Mouse (Mus musculus) MEL (cell line): Measurements from ENCODE around the gene Slc24a4. TPM values are rescaled to one million over a fixed set of nuclear protein-coding genes. Genes with fewer than 3 reads are reported as not detected.

ENCODE experiments used
- DNase-seq: peaks from one replicate; pipeline ENCODE4 v3.0.0; 2011; ENCODE audit warnings: low read depth, low spot score
- H3K27ac ChIP-seq: 2 replicates; pipeline ENCODE4 v1.5.1; 2012; ENCODE audit warnings: low read depth, mild to moderate bottlenecking, control low read depth, low read length, moderate library complexity; ENCODE audit not compliant: control insufficient read depth
- H3K27me3 ChIP-seq, 2 experiments: fragments of 150-350 bp in 1 of 2; sonication (generic) in 1 of 2; 2 replicates each; pipeline ENCODE4 v1.6.1; 2012; ENCODE audit warnings: low read length in 2 of 2, mild to moderate bottlenecking in 2 of 2, improper control_type of control experiment in 1 of 2, moderate library complexity in 1 of 2; ENCODE audit not compliant: insufficient read depth in 2 of 2, control insufficient read depth in 1 of 2
- H3K36me3 ChIP-seq, 2 experiments: 2 replicates each; pipeline ENCODE4 v1.6.1; 2012 to 2014; ENCODE audit warnings: low read length in 2 of 2, improper control_type of control experiment in 1 of 2, inconsistent platforms in 1 of 2, mild to moderate bottlenecking in 1 of 2; ENCODE audit not compliant: insufficient read depth in 2 of 2, control insufficient read depth in 1 of 2
- H3K4me1 ChIP-seq, 2 experiments: fragments of 150-350 bp in 1 of 2; sonication (generic) in 1 of 2; 2 replicates each; pipeline ENCODE4 v1.6.1; 2012; ENCODE audit warnings: low read length in 2 of 2, improper control_type of control experiment in 1 of 2, mild to moderate bottlenecking in 1 of 2; ENCODE audit not compliant: insufficient read depth in 2 of 2, control insufficient read depth in 1 of 2
- H3K4me3 ChIP-seq, 2 experiments: fragments of 150-350 bp in 1 of 2; sonication (generic) in 1 of 2; 2 replicates each; pipeline ENCODE4 v1.5.1; 2012; ENCODE audit warnings: low read depth in 2 of 2, low read length in 2 of 2, mild to moderate bottlenecking in 2 of 2, moderate library complexity in 2 of 2, control low read depth in 1 of 2, improper control_type of control experiment in 1 of 2; ENCODE audit not compliant: control insufficient read depth in 1 of 2, insufficient read depth in 1 of 2
- H3K79me2 ChIP-seq: 2 replicates; pipeline ENCODE4 v1.6.1; 2012; ENCODE audit warnings: mild to moderate bottlenecking, low read length, moderate library complexity; ENCODE audit not compliant: control insufficient read depth, poor library complexity, insufficient read depth
- H3K9ac ChIP-seq: 2 replicates; pipeline ENCODE4 v1.6.1; 2012; ENCODE audit warnings: low read depth, mild to moderate bottlenecking, control low read depth, low read length, moderate library complexity; ENCODE audit not compliant: control insufficient read depth, poor library complexity, severe bottlenecking
- H3K9me3 ChIP-seq: fragments of 150-350 bp; sonication (generic); replicated peaks from 2 replicates; pipeline ENCODE4 v1.6.1; 2012; ENCODE audit warnings: mild to moderate bottlenecking, low read length, improper control_type of control experiment, moderate library complexity; ENCODE audit not compliant: insufficient read depth
- CHD1 ChIP-seq: IDR thresholded peaks from 2 replicates; pipeline ENCODE4 v1.6.1; 2012; ENCODE audit warnings: low read depth, mild to moderate bottlenecking, inconsistent platforms, low read length, improper control_type of control experiment
- CHD2 ChIP-seq: IDR thresholded peaks from 2 replicates; pipeline ENCODE4 v1.6.1; 2011; ENCODE audit warnings: low read length, improper control_type of control experiment
- CTCF ChIP-seq, 3 experiments: IDR thresholded peaks in 2 of 3; conservative IDR thresholded peaks in 1 of 3; 2 replicates each; pipeline ENCODE4 v1.5.1; 2011 to 2012; ENCODE audit warnings: low read length in 3 of 3, low read depth in 2 of 3, mild to moderate bottlenecking in 2 of 3, improper control_type of control experiment in 1 of 3, inconsistent platforms in 1 of 3, mixed read lengths in 1 of 3, moderate library complexity in 1 of 3; ENCODE audit not compliant: control insufficient read depth in 1 of 3, insufficient read depth in 1 of 3, poor library complexity in 1 of 3, severe bottlenecking in 1 of 3
- E2F4 ChIP-seq: IDR thresholded peaks from 2 replicates; pipeline ENCODE4 v1.6.1; 2011; ENCODE audit warnings: low read depth, low read length, improper control_type of control experiment, borderline replicate concordance
- ELF1 ChIP-seq: IDR thresholded peaks from 2 replicates; pipeline ENCODE4 v1.6.1; 2014; ENCODE audit warnings: low read depth, mild to moderate bottlenecking, inconsistent platforms, low read length, improper control_type of control experiment, moderate library complexity
- ETS1 ChIP-seq: IDR thresholded peaks from 2 replicates; pipeline ENCODE4 v1.6.1; 2012; ENCODE audit warnings: low read depth, mild to moderate bottlenecking, inconsistent platforms, low read length, improper control_type of control experiment, moderate library complexity
- GABPA ChIP-seq: IDR thresholded peaks from 2 replicates; pipeline ENCODE4 v1.6.1; 2012; ENCODE audit warnings: low read depth, mild to moderate bottlenecking, inconsistent platforms, low read length, improper control_type of control experiment, moderate library complexity
- GATA1 ChIP-seq: IDR thresholded peaks from 2 replicates; pipeline ENCODE4 v1.6.1; 2011; ENCODE audit warnings: low read depth, low read length, improper control_type of control experiment
- KAT2A ChIP-seq: conservative IDR thresholded peaks from 2 replicates; pipeline ENCODE4 v1.6.1; 2012; ENCODE audit warnings: low read depth, low read length, improper control_type of control experiment, inconsistent platforms
- MAX ChIP-seq: IDR thresholded peaks from 2 replicates; pipeline ENCODE4 v1.6.1; 2011; ENCODE audit warnings: low read length, improper control_type of control experiment
- MYB ChIP-seq: IDR thresholded peaks from 2 replicates; pipeline ENCODE4 v1.6.1; 2011; ENCODE audit warnings: mild to moderate bottlenecking, low read depth, low read length, improper control_type of control experiment
- MYC ChIP-seq: IDR thresholded peaks from 2 replicates; pipeline ENCODE4 v1.6.1; 2011; ENCODE audit warnings: low read depth, mild to moderate bottlenecking, low read length, improper control_type of control experiment, moderate library complexity
- POLR2A ChIP-seq, 2 experiments: IDR thresholded peaks; 2 replicates each; pipeline ENCODE4 v1.6.1; 2011 to 2012; ENCODE audit warnings: low read length in 2 of 2, mild to moderate bottlenecking in 2 of 2, control low read depth in 1 of 2, improper control_type of control experiment in 1 of 2, low read depth in 1 of 2, moderate library complexity in 1 of 2; ENCODE audit not compliant: control insufficient read depth in 1 of 2, insufficient read depth in 1 of 2, poor library complexity in 1 of 2
- POLR2AphosphoS2 ChIP-seq: IDR thresholded peaks from 2 replicates; pipeline ENCODE4 v1.6.1; 2011; ENCODE audit warnings: low read length, improper control_type of control experiment
- POLR2AphosphoS5 ChIP-seq: IDR thresholded peaks from 2 replicates; pipeline ENCODE4 v1.6.1; 2012; ENCODE audit warnings: low read depth, borderline replicate concordance, mild to moderate bottlenecking, inconsistent platforms, low read length, moderate library complexity, mixed read lengths
- RCOR1 ChIP-seq: IDR thresholded peaks from 2 replicates; pipeline ENCODE4 v1.6.1; 2012; ENCODE audit warnings: low read depth, mild to moderate bottlenecking, inconsistent platforms, low read length, improper control_type of control experiment
- TAL1 ChIP-seq: IDR thresholded peaks from 2 replicates; pipeline ENCODE4 v1.6.1; 2012; ENCODE audit warnings: mild to moderate bottlenecking, inconsistent platforms, low read length, moderate library complexity, mixed read lengths
- TBP ChIP-seq: IDR thresholded peaks from 2 replicates; pipeline ENCODE4 v1.8.0; 2011; ENCODE audit warnings: low read depth, low read length, improper control_type of control experiment
- TCF12 ChIP-seq: IDR thresholded peaks from 2 replicates; pipeline ENCODE4 v1.6.1; 2014; ENCODE audit warnings: low read depth, mild to moderate bottlenecking, inconsistent platforms, low read length, improper control_type of control experiment, moderate library complexity
- UBTF ChIP-seq: IDR thresholded peaks from 2 replicates; pipeline ENCODE4 v1.6.1; 2012; ENCODE audit warnings: low read depth, mild to moderate bottlenecking, inconsistent platforms, low read length, improper control_type of control experiment, moderate library complexity, borderline replicate concordance; ENCODE audit not compliant: insufficient read depth
- ZC3H11A ChIP-seq: IDR thresholded peaks from 2 replicates; pipeline ENCODE4 v1.6.1; 2012; ENCODE audit warnings: low read depth, mild to moderate bottlenecking, inconsistent platforms, low read length, improper control_type of control experiment
- ZMIZ1 ChIP-seq: IDR thresholded peaks from 2 replicates; pipeline ENCODE4 v1.6.1; 2012; ENCODE audit warnings: low read depth, mild to moderate bottlenecking, inconsistent platforms, low read length, improper control_type of control experiment, moderate library complexity
- ZNF384 ChIP-seq: IDR thresholded peaks from 2 replicates; pipeline ENCODE4 v1.6.1; 2012; ENCODE audit warnings: low read depth, mild to moderate bottlenecking, inconsistent platforms, low read length, improper control_type of control experiment
- polyA plus RNA-seq, 2 experiments: library from polyadenylated mRNA; stranded (reverse) in 1 of 2; unstranded in 1 of 2; fragments of >175 nt in 1 of 2; fragments of >200 nt in 1 of 2; gene quantifications; 2 replicates each; pipeline versions ENCODE4 v1.2.1 to v1.2.4; 2012; ENCODE audit warnings: low replicate concordance in 2 of 2, low read depth in 1 of 2; ENCODE audit not compliant: insufficient read length in 2 of 2, insufficient read depth in 1 of 2, missing spikeins in 1 of 2
- total RNA-seq: library from RNA; depleted of rRNA; stranded (reverse); fragments of 300-350 nt; gene quantifications from 2 replicates; pipeline ENCODE4 v1.2.3, GENCODE M21; 2012

Slc24a4 gene
- total and polyA plus RNA-seq, 3 experiments = not detected

DNA sequence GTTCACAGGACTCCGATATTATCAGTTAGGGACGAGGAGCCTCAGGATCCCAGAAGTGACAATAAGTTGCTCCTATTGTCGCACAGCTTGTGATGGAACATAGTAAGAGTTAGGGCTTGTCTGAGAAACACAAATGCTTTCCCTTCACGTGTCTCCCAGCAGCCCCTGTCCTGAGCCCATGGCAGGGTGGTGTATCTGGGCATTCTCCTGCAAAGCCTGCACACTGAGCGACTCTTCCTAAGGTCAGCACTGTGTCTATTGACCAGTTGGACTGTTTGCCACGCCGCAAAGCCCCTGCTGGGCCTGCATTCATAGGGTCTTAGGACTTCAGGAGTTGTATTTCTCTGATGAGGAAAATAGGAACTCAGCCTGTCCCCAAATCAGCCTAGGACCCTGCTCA is 15.6 kb upstream of the Slc24a4 start:
- peaks cover 0 to 2% of the 10 kb centered on the region in 2 experiments; a peak in 1 of 4 replicates for H3K27me3 ChIP-seq
- no peaks in the 10 kb centered on the region for H3K79me2 ChIP-seq
- no peaks in the 10 kb centered on the region for H3K4me1 ChIP-seq
- H3K9me3 ChIP-seq = no peaks in the 10 kb centered on the region
- TF ChIP-seq KAT2A (no peak), E2F4 (no peak), TAL1 (no peak), ZC3H11A (no peak), MYC (no peak)
- no peak overlapping the region for H3K27ac ChIP-seq
- no peaks in the 10 kb centered on the region for H3K36me3 ChIP-seq
- H3K9ac ChIP-seq = no peak overlapping the region
- H3K4me3 ChIP-seq = no peak overlapping the region
- DNase-seq = no peak

DNA sequence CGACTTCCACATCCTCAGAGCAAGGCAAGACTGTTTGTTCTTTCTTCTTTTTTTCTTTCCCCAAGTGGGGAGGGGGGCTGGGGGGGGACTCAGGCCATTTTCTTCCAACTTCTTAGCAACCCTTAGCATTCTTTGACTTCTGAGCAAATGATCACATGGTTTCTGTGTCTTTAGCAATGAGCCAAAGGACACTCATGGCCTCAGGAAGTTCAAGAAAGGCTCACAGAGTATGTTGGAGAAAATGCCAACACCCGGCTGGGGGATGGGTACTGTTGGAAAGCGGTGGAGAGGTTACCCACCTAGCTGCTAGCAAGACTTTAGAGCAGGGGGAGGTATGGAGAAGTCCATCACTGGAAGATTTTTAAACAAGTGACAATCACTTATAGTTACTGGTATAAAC is 15.1 kb upstream of the Slc24a4 start:
- H3K27ac ChIP-seq = no peak overlapping the region
- H3K36me3 ChIP-seq = no peaks in the 10 kb centered on the region; a peak in 1 of 4 replicates
- TF ChIP-seq MYC = no peak
- TF ChIP-seq POLR2AphosphoS2 = no peak
- TF ChIP-seq TBP = no peak
- TF ChIP-seq ZMIZ1 = no peak
- no peak for TF ChIP-seq GABPA
- TF ChIP-seq KAT2A = no peak
- no peak for TF ChIP-seq MAX
- no peak for TF ChIP-seq ELF1
- no peak for TF ChIP-seq E2F4
- TF ChIP-seq CHD2 = no peak
- no peak for TF ChIP-seq POLR2A (IDR thresholded peaks at IDR 0.05; ENCODE audit: control insufficient read depth in 1 of 2, insufficient read depth in 1 of 2, low read depth in 1 of 2, low read length in 2 of 2, poor library complexity in 1 of 2)
- no peak for TF ChIP-seq TAL1
- TF ChIP-seq ETS1 = no peak
- no peak for TF ChIP-seq POLR2AphosphoS5
- TF ChIP-seq, all 39 proteins: peak for 0
- Histone ChIP-seq H3K9me3 (no peaks in the 10 kb centered on the region), H3K79me2 (no peaks in the 10 kb centered on the region), H3K4me3 (no peak overlapping the region), H3K4me1 (peaks cover 0 to 4% of the 10 kb centered on the region in 2 experiments; a peak in 2 of 4 replicates), H3K27me3 (peaks cover 0 to 2% of the 10 kb centered on the region in 2 experiments; a peak in 1 of 4 replicates), H3K9ac (no peak overlapping the region)
- DNase-seq = no peak

DNA sequence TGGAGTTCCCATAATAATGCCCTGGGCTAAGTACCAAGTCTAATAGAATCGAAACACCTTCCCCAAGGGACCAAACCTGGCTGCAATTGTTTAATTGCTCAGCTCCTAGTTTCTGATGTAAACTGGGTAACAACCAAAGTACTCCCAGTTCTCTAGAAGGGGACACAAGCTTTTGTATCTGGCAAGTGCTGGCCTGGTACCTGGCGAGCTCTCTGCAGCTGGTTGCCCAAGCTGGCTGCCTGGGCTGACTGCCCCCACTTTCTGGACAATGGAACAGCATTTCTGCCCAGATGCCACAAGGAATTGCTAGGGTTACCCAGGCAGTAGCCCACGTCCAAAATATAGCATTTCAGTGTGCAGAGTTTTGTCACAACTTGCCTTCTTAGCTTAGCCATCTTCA is 12.0 kb upstream of the Slc24a4 start:
- H3K27ac ChIP-seq = no peak overlapping the region
- DNase-seq = no peak
- H3K27me3 ChIP-seq = no peaks in the 10 kb centered on the region; a peak in 1 of 4 replicates
- no peaks in the 10 kb centered on the region for H3K9me3 ChIP-seq
- no peaks in the 10 kb centered on the region; a peak in 1 of 4 replicates for H3K36me3 ChIP-seq
- H3K4me3 ChIP-seq = no peak overlapping the region
- H3K79me2 ChIP-seq = no peaks in the 10 kb centered on the region
- TF ChIP-seq ZNF384 (no peak), UBTF (no peak), ETS1 (no peak), KAT2A (no peak), ZC3H11A (no peak), TCF12 (no peak), MYB (no peak), ZMIZ1 (no peak), TAL1 (no peak), CTCF (IDR thresholded peaks at IDR 0.05 in 2 of 3, conservative IDR thresholded peaks at IDR 0.05 in 1 of 3; ENCODE audit: control insufficient read depth in 1 of 3, insufficient read depth in 1 of 3, low read depth in 2 of 3, low read length in 3 of 3, poor library complexity in 1 of 3, severe bottlenecking in 1 of 3) (no peak), GATA1 (no peak), RCOR1 (no peak), CHD1 (no peak), GABPA (no peak), CHD2 (no peak)
- TF ChIP-seq, all 39 proteins: peak for 0
- Histone ChIP-seq H3K4me1 (peaks cover 0 to 7% of the 10 kb centered on the region in 2 experiments; a peak in 2 of 4 replicates), H3K9ac (no peak overlapping the region)
